Mouse (Mus musculus) thymus, postnatal 0 days (tissue): ENCODE results near the gene Tmem53. TPM values are rescaled to one million over a fixed set of nuclear protein-coding genes. Genes with fewer than 3 reads are reported as not detected.

Experiments used
- DNase-seq: peaks from one replicate; pipeline ENCODE4 v3.0.0-alpha.2; 2015; ENCODE audit warnings: low spot score
- polyA plus RNA-seq: library from polyadenylated mRNA; unstranded; fragments of >200 nt; fragmentation: Nextera tagmentation; extraction: Ambion mirVana; gene quantifications from 2 replicates; pipeline ENCODE4 v1.2.1, GENCODE M21; 2015

The Tmem53 gene
- polyA plus RNA-seq, 1 experiment from 2014 or later = 13.7 TPM

DNA sequence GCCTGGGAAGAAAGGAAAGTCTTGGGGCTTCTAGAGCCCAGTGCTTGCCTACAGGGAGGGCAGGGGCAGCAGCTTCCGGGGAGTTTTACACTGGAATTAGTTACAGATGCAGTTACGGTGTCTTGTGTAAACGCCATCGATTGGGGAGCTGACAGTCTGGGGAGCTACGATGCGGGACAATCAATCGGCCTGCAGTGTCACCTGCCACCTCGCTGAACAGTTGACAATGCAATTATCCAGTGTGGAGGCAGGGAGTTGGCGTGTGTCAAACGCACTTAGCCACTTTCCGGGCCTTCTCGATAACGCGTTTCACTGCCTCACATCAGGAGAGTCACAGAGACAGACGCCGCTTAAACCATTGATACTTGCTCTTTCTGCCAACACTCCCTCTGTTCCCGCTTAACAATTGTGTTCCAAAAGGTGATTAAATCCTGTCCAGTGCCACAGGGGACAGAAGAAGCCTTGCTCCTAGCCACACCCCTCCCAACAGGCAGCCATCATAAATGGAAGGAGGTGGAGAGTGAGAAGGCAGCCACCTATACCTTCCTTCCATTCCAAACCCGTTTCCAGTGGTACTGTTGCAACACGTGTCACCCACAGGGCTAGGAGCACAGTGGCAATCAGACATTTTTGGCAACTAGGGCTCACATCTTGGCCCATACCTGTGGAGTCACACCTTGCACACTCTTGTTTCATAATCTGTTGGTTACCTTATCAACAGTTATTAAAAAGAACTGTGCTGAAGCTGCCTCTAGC is 29.5 kb downstream of the Tmem53 start:
- no peak for DNase-seq

- DNase-seq = no peak
Measured at GRCm38 (mm10) chr4:117283271-117284191, 31.8 kb downstream of the Tmem53 start.

- DNase-seq = no peak
Measured at GRCm38 (mm10) chr4:117284363-117284762, 32.6 kb downstream of the Tmem53 start.

DNA sequence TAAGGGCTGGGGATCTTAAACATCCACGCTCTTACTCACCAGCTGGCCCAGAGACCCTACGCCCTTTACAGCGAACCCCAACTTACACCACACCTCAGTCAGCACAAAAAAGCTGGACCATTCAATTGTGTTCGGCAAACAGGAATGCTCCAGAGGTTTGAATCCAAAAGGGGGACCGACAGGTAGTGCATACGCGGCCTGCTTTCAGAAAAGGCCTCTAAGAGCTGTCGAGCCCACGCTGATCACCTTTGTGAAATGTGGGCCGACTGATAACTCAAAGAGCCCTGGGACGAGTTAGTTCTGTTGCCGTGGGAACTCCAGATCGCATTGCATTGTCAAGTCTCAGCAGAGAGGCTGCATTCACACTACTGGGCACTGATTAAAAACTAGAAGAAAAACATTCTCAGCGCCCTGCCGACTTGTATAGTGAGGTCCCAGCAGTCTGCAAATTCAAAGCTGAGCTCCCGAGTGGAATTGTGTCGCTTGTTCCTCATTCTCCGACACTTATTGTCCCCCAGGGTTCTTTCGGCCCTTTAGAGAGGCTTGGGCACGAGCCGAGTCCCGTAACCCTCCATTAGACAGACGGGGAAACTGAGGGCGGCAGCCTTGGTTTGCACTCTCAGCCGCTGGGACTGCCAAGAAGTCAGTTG is 36.7 kb downstream of the Tmem53 start:
- peak; percentile 6 for DNase-seq

DNA sequence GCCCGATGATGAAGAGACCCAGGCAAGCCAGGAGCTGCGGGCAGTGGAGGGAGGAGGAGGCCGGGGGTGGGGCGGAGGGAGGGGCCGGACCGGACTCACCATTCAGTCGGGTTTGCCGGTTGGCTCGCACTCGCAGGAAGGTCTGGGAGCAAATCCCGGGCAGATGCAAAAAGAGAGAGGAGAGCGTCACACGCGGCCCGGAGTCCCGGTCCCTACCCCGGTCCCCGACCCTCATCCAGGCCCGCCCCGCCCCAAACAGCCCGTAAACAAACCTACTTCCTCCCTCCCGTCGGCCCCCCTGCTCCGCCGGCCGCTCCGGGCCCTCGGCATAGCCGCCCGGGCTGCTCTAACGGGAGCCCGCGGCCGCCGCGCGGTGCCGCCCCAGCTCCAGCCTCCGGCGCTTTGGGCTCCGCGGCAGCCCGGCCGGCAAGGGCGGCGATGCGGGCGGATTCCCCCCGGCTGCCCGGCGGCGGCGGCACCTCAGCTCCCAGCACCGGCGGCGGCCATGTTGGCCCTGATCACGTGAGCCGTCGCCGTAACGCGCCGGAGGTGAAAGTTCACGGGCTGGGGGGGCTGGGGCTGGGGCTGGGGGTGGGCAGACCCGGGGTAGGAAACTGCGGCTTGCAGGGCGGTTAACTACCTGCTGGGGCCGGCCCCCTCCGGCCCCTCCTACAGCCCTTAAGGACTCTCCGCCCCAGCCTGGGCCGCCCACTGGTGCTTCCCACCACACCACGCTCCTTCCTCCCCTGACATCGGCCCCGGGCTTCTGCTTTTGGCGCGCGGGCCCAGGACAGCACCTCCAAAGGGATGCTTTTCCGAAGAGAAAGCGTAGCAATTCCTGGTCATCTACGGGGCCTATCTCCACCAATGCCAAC is 37.4 kb downstream of the Tmem53 start:
- peak; percentile 77 for DNase-seq

GRCm38 (mm10) chr4:117291696-117292095 is 39.9 kb downstream of the Tmem53 start:
- DNase-seq = no peak

- DNase-seq = no peak
Measured at GRCm38 (mm10) chr4:117296849-117297593, 45.3 kb downstream of the Tmem53 start.

- DNase-seq = no peak
Measured at GRCm38 (mm10) chr4:117297819-117298218, 46.1 kb downstream of the Tmem53 start.

- DNase-seq = no peak
Measured at GRCm38 (mm10) chr4:117299921-117300320, 48.2 kb downstream of the Tmem53 start.

- no peak for DNase-seq
Measured at GRCm38 (mm10) chr4:117302027-117302806, 50.5 kb downstream of the Tmem53 start.

DNA sequence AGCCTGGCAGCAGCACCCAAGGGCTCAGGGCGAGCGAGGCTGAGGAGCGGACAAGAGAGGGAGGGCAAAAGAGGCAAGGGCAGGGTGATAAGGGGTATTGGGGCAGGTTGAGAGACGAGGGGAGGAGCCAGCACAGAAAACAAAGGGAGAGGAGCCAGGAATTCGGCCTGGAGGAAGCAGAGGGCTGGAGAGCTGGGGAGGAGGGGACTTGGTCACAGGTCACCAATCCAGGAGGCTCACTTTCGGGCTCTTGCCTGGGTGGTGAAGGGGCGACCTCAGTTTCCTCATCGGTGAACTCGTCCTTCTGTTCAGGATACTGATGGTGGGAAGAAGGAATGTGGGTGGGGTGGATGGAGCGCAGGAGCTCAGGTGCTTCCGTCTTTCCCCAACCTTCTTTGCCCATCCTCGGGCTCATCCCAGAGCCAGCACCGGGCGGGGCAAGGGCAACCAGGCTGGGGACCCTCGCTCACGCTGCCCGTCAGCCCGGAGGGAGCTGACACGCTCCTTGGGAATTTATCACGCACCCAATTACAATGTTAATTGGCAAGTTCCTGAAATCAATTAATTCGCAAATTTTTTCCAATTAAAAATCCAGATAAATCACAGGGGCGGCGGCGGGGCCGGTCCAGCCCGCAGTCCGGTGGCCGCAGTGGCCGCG is 52.0 kb downstream of the Tmem53 start:
- no peak for DNase-seq

DNA sequence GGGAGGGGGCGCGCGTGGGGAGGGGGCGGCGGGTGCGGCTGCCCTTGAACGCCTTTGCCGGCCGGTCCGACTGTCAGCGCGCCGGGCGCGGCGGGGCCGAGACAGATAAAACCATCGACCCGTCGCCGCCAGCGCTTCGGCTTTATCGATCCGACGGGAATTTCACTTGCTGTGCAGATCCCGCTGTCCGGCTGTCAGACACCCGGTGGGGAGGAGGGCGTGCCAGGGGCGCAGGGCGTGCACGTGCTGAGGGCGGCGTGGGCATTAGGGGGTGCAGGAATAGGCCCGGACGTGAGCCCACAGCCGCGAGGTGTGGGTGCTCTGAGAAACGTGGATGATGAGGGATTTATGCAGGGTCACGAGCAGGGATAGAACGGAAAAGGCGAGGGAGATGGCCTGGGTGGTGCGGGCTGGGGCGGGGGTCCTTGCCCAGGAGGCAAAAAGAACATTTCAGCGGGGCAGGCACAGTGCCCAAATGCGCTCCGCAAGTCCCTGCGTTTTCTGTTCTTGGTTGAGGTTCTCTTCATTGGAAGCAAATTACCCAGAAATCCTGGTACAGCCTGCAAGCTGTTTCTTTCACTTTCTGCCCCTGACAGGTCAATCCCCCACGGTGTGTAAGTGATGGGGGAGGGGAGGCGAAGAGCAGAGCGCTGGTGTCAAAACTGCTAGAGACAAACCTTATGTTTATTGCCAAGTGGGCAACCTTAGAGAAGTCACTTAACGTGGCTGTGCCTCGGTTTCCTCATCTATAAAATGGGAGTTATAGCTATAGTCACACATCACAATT is 52.7 kb downstream of the Tmem53 start:
- no peak for DNase-seq

DNA sequence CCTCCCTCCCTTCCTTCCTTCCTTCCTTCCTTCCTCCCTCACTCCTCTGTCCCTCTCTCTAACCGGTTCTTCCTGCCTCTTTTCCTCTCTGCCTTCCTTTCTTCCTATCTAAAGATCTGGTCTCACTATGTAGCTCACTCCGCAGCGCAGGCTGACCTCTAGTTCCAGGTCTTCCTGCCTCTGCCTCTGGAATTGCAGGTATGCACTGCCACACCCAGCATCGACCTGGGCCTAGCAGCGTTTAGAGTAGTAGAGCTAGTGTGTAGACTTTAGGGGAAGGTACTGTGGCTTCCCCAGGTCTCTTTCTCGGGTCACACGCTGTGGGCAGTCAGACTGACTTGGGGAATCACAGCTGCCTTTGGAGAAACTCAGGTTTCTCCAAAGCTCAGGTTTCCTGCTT is 53.7 kb downstream of the Tmem53 start:
- no peak for DNase-seq

- DNase-seq = no peak
Measured at GRCm38 (mm10) chr4:117307270-117307669, 55.5 kb downstream of the Tmem53 start.

DNA sequence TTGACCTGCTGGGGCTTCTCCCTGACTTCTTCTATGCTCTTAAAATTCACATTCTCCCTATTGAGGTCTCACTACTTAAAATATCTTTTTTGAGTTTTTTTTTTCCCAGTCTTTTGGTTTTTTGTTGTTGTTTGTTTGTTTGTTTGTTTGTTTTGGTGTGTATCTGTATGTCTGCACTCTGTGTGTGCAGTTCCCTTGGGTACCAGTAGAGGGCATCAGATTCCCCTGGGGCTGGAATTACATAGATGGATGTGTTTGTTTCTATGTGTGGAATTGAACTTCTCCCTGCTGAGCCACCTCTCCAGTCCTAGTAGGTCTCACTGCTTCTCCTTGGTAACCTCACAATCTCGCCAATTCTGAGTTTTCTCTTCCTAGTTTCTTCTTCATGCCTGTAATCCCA is 57.7 kb downstream of the Tmem53 start:
- no peak for DNase-seq

DNA sequence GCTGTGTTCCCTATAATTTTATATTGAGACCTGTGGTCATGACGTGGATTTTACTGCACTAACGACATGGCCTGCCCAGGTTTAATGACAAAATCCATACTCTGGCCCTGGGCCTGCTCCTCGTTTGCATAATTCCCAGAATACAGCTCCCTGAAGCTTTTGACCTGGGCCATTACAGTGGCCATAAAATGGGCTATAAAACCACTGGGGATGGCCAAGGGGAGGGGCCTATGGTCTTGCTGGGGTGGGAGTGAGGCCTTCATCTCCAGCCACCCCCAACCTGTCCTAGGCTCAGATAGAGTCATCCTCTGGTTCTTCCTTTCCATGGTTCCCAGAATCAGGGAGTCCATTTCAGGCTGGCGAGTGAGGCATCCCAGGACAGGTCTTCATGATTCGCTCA is 60.1 kb downstream of the Tmem53 start:
- DNase-seq = no peak

DNA sequence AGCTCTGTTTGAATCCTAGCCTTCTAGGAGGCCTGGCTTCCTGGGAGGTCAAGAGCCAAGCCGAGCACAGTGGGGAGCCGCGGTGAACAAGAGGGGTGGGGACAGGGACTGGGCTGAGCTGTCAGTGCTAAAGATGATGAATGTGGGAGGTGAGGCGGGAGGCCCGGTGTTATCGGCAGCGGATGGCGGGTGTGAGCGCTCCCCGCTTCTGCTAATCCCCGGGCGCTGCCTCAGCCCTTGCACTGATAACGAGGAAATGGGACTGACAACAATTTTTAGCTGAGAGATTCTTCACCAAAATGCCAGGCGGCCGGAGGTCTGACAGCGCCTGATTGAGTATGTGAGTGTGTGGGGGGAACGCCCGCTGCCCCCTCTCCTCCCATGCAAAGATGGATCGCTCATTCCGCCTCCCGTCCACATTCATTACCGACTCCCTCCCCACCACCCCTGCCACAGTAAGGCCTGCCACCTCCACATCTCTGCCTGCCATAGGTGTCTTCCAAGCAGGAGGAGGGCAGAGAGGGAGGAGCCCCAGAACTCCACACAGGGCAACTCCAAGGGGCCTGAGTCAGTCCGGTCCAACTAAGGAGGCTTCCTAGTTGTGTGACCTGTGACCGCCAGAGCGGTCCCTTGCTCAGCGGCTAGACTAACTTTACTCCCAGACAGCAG is 60.8 kb downstream of the Tmem53 start:
- DNase-seq = no peak

DNA sequence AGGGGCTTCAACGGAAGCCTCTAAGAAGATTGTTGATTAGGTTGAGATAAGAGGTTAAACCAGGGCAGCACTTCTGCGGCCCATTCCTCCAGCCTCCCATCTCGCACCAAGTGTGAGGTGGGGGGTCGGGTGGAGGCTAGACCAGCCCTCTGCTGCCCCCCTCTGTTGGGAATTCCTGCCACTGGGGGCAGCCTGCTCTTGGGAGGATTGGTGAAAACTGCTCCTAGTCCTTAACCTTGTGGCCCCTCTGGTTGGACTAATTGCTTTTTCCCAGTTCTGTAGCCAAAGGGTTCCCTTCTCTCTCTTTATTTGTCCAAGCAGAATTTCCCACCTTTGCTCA is 61.3 kb downstream of the Tmem53 start:
- no peak for DNase-seq
